Comparison of ENCODE assay signal across 24 mouse cellular contexts in the genomic region with DNA sequence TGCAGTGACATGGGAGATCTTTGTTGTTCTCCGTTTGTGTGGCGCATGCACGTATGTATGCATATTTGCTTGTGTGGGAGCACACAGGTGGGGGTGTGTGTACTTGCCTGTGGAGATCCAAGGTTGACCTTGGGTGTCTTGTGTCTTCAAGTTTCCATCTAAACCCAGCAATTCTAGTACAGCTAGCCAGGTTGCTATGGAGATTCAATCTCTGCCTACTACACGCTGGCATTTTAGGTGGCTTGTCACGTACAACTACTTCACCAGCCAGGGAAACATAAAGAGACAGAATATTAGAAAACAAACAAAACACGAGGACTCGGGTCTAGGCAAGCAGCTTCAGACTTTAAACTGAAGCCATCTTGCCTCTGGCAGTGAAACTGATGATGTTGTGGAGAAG. TPM values are rescaled to one million over a fixed set of nuclear protein-coding genes. Genes with fewer than 3 reads are reported as not detected.
DNase-seq lines count a peak whose midpoint lies in the region; ATAC-seq lines count a peak whose summit lies in the region.
"Had no signal": no experiment of that assay in that cellular context is flagged by ENCODE, and none has a peak within 500 bp of the region (broad histone marks: within the 10 kb centered on the region; RNA-seq: fewer than 3 reads in every experiment).

No protein-coding gene starts in this region.

- no peak overlapping the region for H3K4me2 ChIP-seq in forebrain, embryonic 15.5 days (replicated peaks)
- H3K4me2 ChIP-seq in hindbrain, embryonic 16.5 days (ENCODE audit: low read length) = no peak overlapping the region
- no peak overlapping the region for H3K4me2 ChIP-seq in hindbrain, embryonic 14.5 days (replicated peaks)
- H3K4me2 ChIP-seq in midbrain, embryonic 16.5 days (ENCODE audit: low read length) = no peak overlapping the region
- no peak overlapping the region for H3K4me2 ChIP-seq in midbrain, embryonic 11.5 days
- H3K4me2 ChIP-seq: embryonic facial prominence, embryonic 15.5 days; heart, embryonic 12.5 days; hindbrain, embryonic 12.5 days had no signal

- H3K36me3 ChIP-seq in forebrain, embryonic 15.5 days = no peaks in the 10 kb centered on the region
- H3K36me3 ChIP-seq in forebrain, embryonic 10.5 days (replicated peaks) = no peaks in the 10 kb centered on the region
- no peaks in the 10 kb centered on the region for H3K36me3 ChIP-seq in hindbrain, embryonic 16.5 days (ENCODE audit: control insufficient read depth, insufficient read depth, low read length)
- H3K36me3 ChIP-seq in hindbrain, embryonic 14.5 days (replicated peaks; ENCODE audit: control insufficient read depth, insufficient read depth) = no peaks in the 10 kb centered on the region
- no peaks in the 10 kb centered on the region for H3K36me3 ChIP-seq in midbrain, embryonic 16.5 days (ENCODE audit: control insufficient read depth, insufficient read depth, low read length)
- H3K36me3 ChIP-seq in midbrain, embryonic 11.5 days (ENCODE audit: control insufficient read depth, insufficient read depth, low read length) = no peaks in the 10 kb centered on the region
- H3K36me3 ChIP-seq: embryonic facial prominence, embryonic 15.5 days; heart, embryonic 12.5 days; hindbrain, embryonic 12.5 days had no signal

- WGBS in forebrain, embryonic 15.5 days = 66% methylated on average over 7 of the region's 7 CpGs
- WGBS in forebrain, embryonic 10.5 days = 90% methylated on average over 7 of the region's 7 CpGs
- 66% methylated on average over 7 of the region's 7 CpGs for WGBS in hindbrain, embryonic 16.5 days
- WGBS in hindbrain, embryonic 14.5 days = 73% methylated on average over 7 of the region's 7 CpGs
- 58% methylated on average over 7 of the region's 7 CpGs for WGBS in midbrain, embryonic 16.5 days
- WGBS in midbrain, embryonic 11.5 days = 83% methylated on average over 7 of the region's 7 CpGs

- peak; percentile 35; the same call in 1 of the 2 replicates for ATAC-seq in forebrain, embryonic 15.5 days (replicated peaks)
- peak; percentile 52; the same call in 1 of the 2 replicates for ATAC-seq in hindbrain, embryonic 16.5 days
- ATAC-seq in hindbrain, embryonic 14.5 days (ENCODE audit: low FRiP score) = no peak
- ATAC-seq in midbrain, embryonic 16.5 days = peak; percentile 73
- ATAC-seq in midbrain, embryonic 11.5 days (ENCODE audit: low FRiP score) = no peak
- ATAC-seq: activated CD4-positive, CD25-positive, alpha-beta regulatory T cell, adult 4 months; inflammation-experienced regulatory T-cells, adult 6 months; intestine, postnatal 0 days; Patski had no signal

- H3K4me1 ChIP-seq in forebrain, embryonic 15.5 days = 0 out of 2 replicates have a peak, but pooled peaks cover 2% of the 10 kb centered on the region
- no peaks in the 10 kb centered on the region for H3K4me1 ChIP-seq in forebrain, embryonic 10.5 days
- no peaks in the 10 kb centered on the region for H3K4me1 ChIP-seq in hindbrain, embryonic 16.5 days (ENCODE audit: control insufficient read depth, insufficient read depth, low read depth, low read length)
- H3K4me1 ChIP-seq in hindbrain, embryonic 14.5 days (replicated peaks; ENCODE audit: control insufficient read depth, insufficient read depth, low read length) = 0 out of 2 replicates have a peak, but pooled peaks cover 3% of the 10 kb centered on the region
- peaks cover 9% of the 10 kb centered on the region; the same call in 1 of the 2 replicates for H3K4me1 ChIP-seq in midbrain, embryonic 16.5 days (ENCODE audit: control insufficient read depth, insufficient read depth, low read length)
- H3K4me1 ChIP-seq in midbrain, embryonic 11.5 days (ENCODE audit: control insufficient read depth, insufficient read depth, low read length) = no peaks in the 10 kb centered on the region
- H3K4me1 ChIP-seq: embryonic facial prominence, embryonic 15.5 days; hindbrain, embryonic 12.5 days had no signal

- no peak overlapping the region for H3K4me3 ChIP-seq in forebrain, embryonic 15.5 days
- H3K4me3 ChIP-seq in forebrain, embryonic 10.5 days = no peak overlapping the region
- H3K4me3 ChIP-seq in hindbrain, embryonic 16.5 days (ENCODE audit: low read length) = no peak overlapping the region
- H3K4me3 ChIP-seq in hindbrain, embryonic 14.5 days (replicated peaks; ENCODE audit: low read length) = no peak overlapping the region
- no peak overlapping the region for H3K4me3 ChIP-seq in midbrain, embryonic 16.5 days (ENCODE audit: low read depth, low read length)
- no peak overlapping the region for H3K4me3 ChIP-seq in midbrain, embryonic 11.5 days (ENCODE audit: low read depth, low read length)
- H3K4me3 ChIP-seq: embryonic facial prominence, embryonic 15.5 days; erythroblast, embryonic 14.5 days; gastrocnemius, adult 2 months; heart, embryonic 12.5 days; hindbrain, embryonic 12.5 days had no signal

- no peak overlapping the region for H3K9ac ChIP-seq in forebrain, embryonic 15.5 days (replicated peaks)
- H3K9ac ChIP-seq in hindbrain, embryonic 16.5 days (ENCODE audit: low read depth, low read length) = no peak overlapping the region
- no peak overlapping the region for H3K9ac ChIP-seq in hindbrain, embryonic 14.5 days
- H3K9ac ChIP-seq in midbrain, embryonic 16.5 days (ENCODE audit: low read depth, low read length) = no peak overlapping the region
- no peak overlapping the region for H3K9ac ChIP-seq in midbrain, embryonic 11.5 days (ENCODE audit: low read length)
- H3K9ac ChIP-seq: embryonic facial prominence, embryonic 15.5 days; heart, embryonic 12.5 days; hindbrain, embryonic 12.5 days had no signal

- H3K9me3 ChIP-seq in forebrain, embryonic 15.5 days = no peaks in the 10 kb centered on the region
- H3K9me3 ChIP-seq in forebrain, embryonic 10.5 days = no peaks in the 10 kb centered on the region
- H3K9me3 ChIP-seq in hindbrain, embryonic 16.5 days (ENCODE audit: control insufficient read depth, low read length) = no peaks in the 10 kb centered on the region
- H3K9me3 ChIP-seq in hindbrain, embryonic 14.5 days (ENCODE audit: control insufficient read depth, low read length) = no peaks in the 10 kb centered on the region
- no peaks in the 10 kb centered on the region for H3K9me3 ChIP-seq in midbrain, embryonic 16.5 days (replicated peaks; ENCODE audit: control insufficient read depth, low read length, poor library complexity, severe bottlenecking)
- no peaks in the 10 kb centered on the region for H3K9me3 ChIP-seq in midbrain, embryonic 11.5 days (ENCODE audit: control insufficient read depth, low read length)
- H3K9me3 ChIP-seq: embryonic facial prominence, embryonic 15.5 days; heart, embryonic 12.5 days; hindbrain, embryonic 12.5 days had no signal

- DNase-seq in forebrain, embryonic 10.5 days (ENCODE audit: extremely low spot score, low spot score) = no peak
- DNase-seq in hindbrain, embryonic 14.5 days (ENCODE audit: low spot score) = no peak
- DNase-seq in midbrain, embryonic 11.5 days (ENCODE audit: low spot score, missing footprints) = no peak
- no peak for DNase-seq in right cerebral cortex, postnatal 36 days (ENCODE audit: low spot score in 2 of 2)
- DNase-seq in thymus, postnatal 14 days = no peak
- DNase-seq: adrenal gland, postnatal 25 days; cerebellum, adult 11 months; cerebellum, adult 8-10 months; cerebellum, postnatal 14 days; embryo, embryonic 11 days; gastrocnemius, adult 2 months; gastrocnemius, postnatal 25 days had no signal

- H3K27me3 ChIP-seq in forebrain, embryonic 15.5 days = no peaks in the 10 kb centered on the region
- H3K27me3 ChIP-seq in forebrain, embryonic 10.5 days (ENCODE audit: poor library complexity, severe bottlenecking) = no peaks in the 10 kb centered on the region
- no peaks in the 10 kb centered on the region for H3K27me3 ChIP-seq in hindbrain, embryonic 16.5 days (replicated peaks; ENCODE audit: control insufficient read depth, insufficient read depth, low read length)
- no peaks in the 10 kb centered on the region for H3K27me3 ChIP-seq in hindbrain, embryonic 14.5 days (ENCODE audit: control insufficient read depth, insufficient read depth, low read length)
- no peaks in the 10 kb centered on the region for H3K27me3 ChIP-seq in midbrain, embryonic 16.5 days (ENCODE audit: control insufficient read depth, insufficient read depth, low read depth, low read length)
- H3K27me3 ChIP-seq in midbrain, embryonic 11.5 days (ENCODE audit: control insufficient read depth, insufficient read depth, low read length) = no peaks in the 10 kb centered on the region
- H3K27me3 ChIP-seq: embryonic facial prominence, embryonic 15.5 days; heart, embryonic 12.5 days; hindbrain, embryonic 12.5 days; Patski had no signal

- H3K27ac ChIP-seq in forebrain, embryonic 15.5 days (replicated peaks) = no peak overlapping the region
- no peak overlapping the region for H3K27ac ChIP-seq in forebrain, embryonic 10.5 days
- no peak overlapping the region; the same call in 1 of the 2 replicates for H3K27ac ChIP-seq in hindbrain, embryonic 16.5 days (ENCODE audit: low read depth, low read length)
- H3K27ac ChIP-seq in hindbrain, embryonic 14.5 days = no peak overlapping the region
- H3K27ac ChIP-seq in midbrain, embryonic 16.5 days (ENCODE audit: low read length) = peak overlapping the region; percentile 64
- no peak overlapping the region for H3K27ac ChIP-seq in midbrain, embryonic 11.5 days (ENCODE audit: low read depth, low read length)
- H3K27ac ChIP-seq: embryonic facial prominence, embryonic 15.5 days; gastrocnemius, adult 2 months; hindbrain, embryonic 12.5 days had no signal

RNA-seq across cellular contexts. Expression of gene Slc5a11, which starts 38.8 kb away (rescaled TPM):
- polyA plus RNA-seq in forebrain, embryonic 15.5 days (2015; fragmentation: Nextera tagmentation; extraction: Ambion mirVana) = 0.11 and 0.43 TPM in 2 replicates
- not detected in 2 replicates for polyA plus RNA-seq in forebrain, embryonic 10.5 days (2016; fragmentation: Nextera tagmentation; extraction: Ambion mirVana)
- polyA plus RNA-seq in hindbrain, embryonic 16.5 days (2015; fragmentation: Nextera tagmentation; extraction: Ambion mirVana) = 0.32 and 0.50 TPM in 2 replicates
- polyA plus RNA-seq in hindbrain, embryonic 14.5 days (2014; fragmentation: Nextera tagmentation; extraction: Ambion mirVana) = not detected in 2 replicates
- polyA plus RNA-seq in midbrain, embryonic 16.5 days (2015; fragmentation: Nextera tagmentation; extraction: Ambion mirVana) = 0.30 and 0.45 TPM in 2 replicates
- polyA plus RNA-seq in midbrain, embryonic 11.5 days (2014; fragmentation: Nextera tagmentation; extraction: Ambion mirVana) = 0.07 TPM in 1 of 2 replicates, not detected in the other
- polyA plus RNA-seq: embryonic facial prominence, embryonic 11.5 days; erythroblast, embryonic 14.5 days; hindbrain, embryonic 12.5 days; Patski had no signal

Comparison
In these comparisons a context has a peak if more than half of its experiments do, and no peak if none do; other contexts are left out.
1. ATAC-seq: peak in forebrain, embryonic 15.5 days (single experiment), hindbrain, embryonic 16.5 days (single experiment) and midbrain, embryonic 16.5 days (single experiment); none in hindbrain, embryonic 14.5 days (single experiment) and midbrain, embryonic 11.5 days (single experiment).